Mouse (Mus musculus): ENCODE data around the gene Thoc5.

Gene Thoc5

GRCm38 (mm10) chr11:4975623-4976022 is 80.5 kb downstream of the Thoc5 start:
- peak; percentile 83 for DNase-seq

All from retina, postnatal 1 day (tissue).